Mouse (Mus musculus) central nervous system, embryonic 14 days (tissue): ENCODE results near the gene Gm8871. TPM values are rescaled to one million over a fixed set of nuclear protein-coding genes. Genes with fewer than 3 reads are reported as not detected.

ENCODE experiments used
- polyA plus RNA-seq: library from polyadenylated mRNA; depleted of rRNA; stranded (reverse); fragments of >200 nt; gene quantifications from 2 replicates; pipeline ENCODE4 v1.2.3, GENCODE M21; 2012; rRNA removed

Gene Gm8871
- not detected in 2 replicates for polyA plus RNA-seq

GRCm38 (mm10) chr5:10947505-10947904 is at the start of gene Gm8871, which contains the start of gene Gm8857:
Gene Gm8871 (plus strand): TSS chr5:10947805.
Gene Gm8857 (plus strand): TSS chr5:10947807.

Other genes with a start within 250 kb of the Gm8871 start
- gene Gm8857, start within 50 bp of the Gm8871 start, polyA plus RNA-seq = not detected in 2 replicates
- gene Gm8879, start 179.8 kb downstream of the Gm8871 start, polyA plus RNA-seq = not detected in 2 replicates
- gene Gm5861, start 235.3 kb downstream of the Gm8871 start, polyA plus RNA-seq = not detected in 2 replicates